Mouse (Mus musculus): ENCODE measurements around the gene Bbs7. TPM values are rescaled to one million over a fixed set of nuclear protein-coding genes. Genes with fewer than 3 reads are reported as not detected.
A peak's percentile ranks its signal among the peaks of the same experiment; 100 is the strongest.
"Not testable (repeated sequence)": the region's sequence is repeated elsewhere in the genome, so short reads cannot be mapped to it uniquely, and the experiment has no call there.

Gene Bbs7
- polyA plus RNA-seq, 1 experiment from 2014 or later: 9.9 TPM

- no peak for ATAC-seq (replicated peaks; ENCODE audit: low FRiP score)
- Histone ChIP-seq H3K9ac (ENCODE audit: low read depth, low read length) (no peak overlapping the region), H3K4me1 (replicated peaks; ENCODE audit: control insufficient read depth, insufficient read depth, low read length) (no peaks in the 10 kb centered on the region; the same call in 1 of the 2 replicates), H3K36me3 (ENCODE audit: control insufficient read depth, insufficient read depth, low read length) (no peaks in the 10 kb centered on the region), H3K4me3 (ENCODE audit: low read depth, low read length) (no peak overlapping the region), H3K27ac (ENCODE audit: low read depth, low read length) (no peak overlapping the region), H3K27me3 (replicated peaks; ENCODE audit: control insufficient read depth, insufficient read depth, low read length) (no peaks in the 10 kb centered on the region), H3K9me3 (ENCODE audit: control insufficient read depth, low read length) (no peaks in the 10 kb centered on the region), H3K4me2 (no peak overlapping the region)
- no peak for DNase-seq (ENCODE audit: low spot score)
- 76% methylated on average over 5 of the region's 5 CpGs for WGBS
Measured at GRCm38 (mm10) chr3:36613908-36614255, 605 bp upstream of the Bbs7 start.

DNA sequence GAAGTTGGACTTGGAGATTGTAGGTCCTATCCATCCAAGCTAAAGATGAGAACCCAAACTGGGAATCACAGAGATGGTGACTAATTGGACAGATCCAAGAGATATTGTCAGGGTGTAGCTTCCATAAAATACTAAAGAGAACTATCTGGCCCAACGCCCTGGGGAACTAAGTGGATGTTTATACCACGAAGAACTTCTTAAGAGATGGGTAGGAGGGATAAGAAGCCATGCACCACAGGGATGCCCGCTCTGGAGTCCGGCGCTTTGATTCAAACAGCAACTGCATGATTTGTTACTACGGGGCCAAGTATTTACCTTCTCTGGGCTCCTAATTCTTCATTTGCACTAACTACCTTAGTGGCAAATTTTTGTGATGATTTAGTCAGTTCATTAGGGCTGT lies 590 bp downstream of the Bbs7 start:
- Histone ChIP-seq H3K4me1 (replicated peaks; ENCODE audit: control insufficient read depth, insufficient read depth, low read length) (no peaks in the 10 kb centered on the region; the same call in 1 of the 2 replicates), H3K4me2 (peak overlapping the region; percentile 85), H3K27me3 (replicated peaks; ENCODE audit: control insufficient read depth, insufficient read depth, low read length) (no peaks in the 10 kb centered on the region), H3K9me3 (ENCODE audit: control insufficient read depth, low read length) (no peaks in the 10 kb centered on the region), H3K4me3 (ENCODE audit: low read depth, low read length) (peak overlapping the region; percentile 69), H3K36me3 (ENCODE audit: control insufficient read depth, insufficient read depth, low read length) (no peaks in the 10 kb centered on the region), H3K9ac (ENCODE audit: low read depth, low read length) (peak overlapping the region; percentile 71), H3K27ac (ENCODE audit: low read depth, low read length) (no peak overlapping the region)
- DNase-seq (ENCODE audit: low spot score) (no peak), ATAC-seq (replicated peaks; ENCODE audit: low FRiP score) (peak; percentile 33)
- whole genome bisulfite sequencing: 17% methylated on average over 6 of the region's 6 CpGs

DNA sequence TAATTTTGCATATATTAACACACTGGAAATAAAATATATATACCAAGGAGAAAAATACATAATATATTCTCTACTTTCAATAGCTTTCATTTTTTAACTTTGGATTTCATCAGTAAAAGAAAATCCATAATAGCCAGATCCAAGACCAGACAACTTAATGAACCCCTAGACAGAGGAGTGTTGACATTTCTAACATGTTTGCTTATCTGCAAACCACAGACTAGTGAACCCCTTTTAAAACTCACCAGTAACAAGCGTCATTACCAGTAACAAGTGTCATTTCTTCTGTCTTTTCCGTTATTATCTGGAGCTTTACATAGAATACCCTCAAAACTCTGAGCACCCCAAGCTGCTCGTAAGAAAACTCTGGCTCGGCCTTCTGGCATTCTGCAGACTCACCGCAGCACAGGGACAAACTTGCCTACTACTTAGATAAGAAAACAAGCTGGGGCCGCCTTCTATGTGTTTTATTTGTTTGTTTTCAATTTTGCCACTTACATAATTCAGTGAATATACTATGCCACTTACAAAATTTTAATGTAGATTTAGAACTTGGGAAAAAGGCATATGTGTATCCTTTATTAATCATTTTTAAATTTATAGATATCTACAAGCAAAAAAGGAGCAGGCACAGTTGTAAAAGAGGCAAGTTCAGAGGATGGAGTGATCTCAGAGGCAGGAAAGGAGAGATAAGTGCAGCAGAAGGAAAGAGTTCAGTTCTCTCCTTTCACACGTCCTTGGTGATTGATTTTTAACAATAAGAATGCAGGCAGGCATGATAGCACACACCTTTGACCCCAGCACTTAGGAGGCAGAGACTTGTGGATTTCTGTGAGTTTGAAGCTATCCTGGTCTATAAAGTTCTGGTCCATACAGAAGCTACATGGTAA lies 7.1 kb downstream of the Bbs7 start:
- H3K4me1 ChIP-seq (replicated peaks; ENCODE audit: control insufficient read depth, insufficient read depth, low read length): no peaks in the 10 kb centered on the region
- WGBS: 31% methylated on average over 7 of the region's 7 CpGs
- peak overlapping the region; percentile 37 for H3K4me2 ChIP-seq

DNA sequence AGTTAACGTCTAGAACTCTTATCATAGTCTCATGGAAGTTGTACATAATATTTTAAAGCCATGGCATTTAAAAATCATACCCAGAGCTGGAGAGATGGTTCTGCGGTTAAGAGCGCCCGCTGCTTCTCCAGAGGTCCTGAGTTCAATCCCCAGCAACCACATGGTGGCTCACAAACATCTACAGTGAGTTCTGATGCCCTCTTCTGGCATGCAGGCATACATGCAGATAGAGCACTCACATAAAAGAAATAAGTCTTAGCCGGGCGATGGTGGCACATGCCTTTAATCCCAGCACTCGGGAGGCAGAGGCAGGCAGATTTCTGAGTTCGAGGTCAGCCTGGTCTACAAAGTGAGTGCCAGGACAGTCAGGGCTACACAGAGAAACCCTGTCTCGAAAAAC lies 13.5 kb downstream of the Bbs7 start:
- not testable (repeated sequence) for H3K9ac ChIP-seq (ENCODE audit: low read depth, low read length); H3K4me3 ChIP-seq (ENCODE audit: low read depth, low read length); H3K9me3 ChIP-seq (ENCODE audit: control insufficient read depth, low read length); DNase-seq (ENCODE audit: low spot score); ATAC-seq (replicated peaks; ENCODE audit: low FRiP score); H3K4me2 ChIP-seq; H3K27ac ChIP-seq (ENCODE audit: low read depth, low read length); H3K36me3 ChIP-seq (ENCODE audit: control insufficient read depth, insufficient read depth, low read length); H3K4me1 ChIP-seq (replicated peaks; ENCODE audit: control insufficient read depth, insufficient read depth, low read length); H3K27me3 ChIP-seq (replicated peaks; ENCODE audit: control insufficient read depth, insufficient read depth, low read length)
- WGBS: 71% methylated on average over 8 of the region's 9 CpGs

More for the DNA sequence above, 7.1 kb downstream of the Bbs7 start:
- Histone ChIP-seq H3K27ac (ENCODE audit: low read depth, low read length) (peak overlapping the region; percentile 58), H3K9me3 (ENCODE audit: control insufficient read depth, low read length) (no peaks in the 10 kb centered on the region), H3K27me3 (replicated peaks; ENCODE audit: control insufficient read depth, insufficient read depth, low read length) (no peaks in the 10 kb centered on the region), H3K4me3 (ENCODE audit: low read depth, low read length) (no peak overlapping the region), H3K9ac (ENCODE audit: low read depth, low read length) (no peak overlapping the region), H3K36me3 (ENCODE audit: control insufficient read depth, insufficient read depth, low read length) (no peaks in the 10 kb centered on the region)
- ATAC-seq (replicated peaks; ENCODE audit: low FRiP score) (peak; percentile 90), DNase-seq (ENCODE audit: low spot score) (no peak)

GRCm38 (mm10) chr3:36598811-36599210 lies 14.5 kb downstream of the Bbs7 start:
- Histone ChIP-seq H3K4me3 (ENCODE audit: low read depth, low read length) (no peak overlapping the region), H3K9ac (ENCODE audit: low read depth, low read length) (no peak overlapping the region), H3K9me3 (ENCODE audit: control insufficient read depth, low read length) (no peaks in the 10 kb centered on the region), H3K36me3 (ENCODE audit: control insufficient read depth, insufficient read depth, low read length) (no peaks in the 10 kb centered on the region), H3K27me3 (replicated peaks; ENCODE audit: control insufficient read depth, insufficient read depth, low read length) (no peaks in the 10 kb centered on the region), H3K4me1 (replicated peaks; ENCODE audit: control insufficient read depth, insufficient read depth, low read length) (no peaks in the 10 kb centered on the region), H3K4me2 (no peak overlapping the region), H3K27ac (ENCODE audit: low read depth, low read length) (no peak overlapping the region)
- 78% methylated on average over 3 of the region's 3 CpGs for WGBS
- no peak for DNase-seq (ENCODE audit: low spot score)
- ATAC-seq (replicated peaks; ENCODE audit: low FRiP score): no peak

DNA sequence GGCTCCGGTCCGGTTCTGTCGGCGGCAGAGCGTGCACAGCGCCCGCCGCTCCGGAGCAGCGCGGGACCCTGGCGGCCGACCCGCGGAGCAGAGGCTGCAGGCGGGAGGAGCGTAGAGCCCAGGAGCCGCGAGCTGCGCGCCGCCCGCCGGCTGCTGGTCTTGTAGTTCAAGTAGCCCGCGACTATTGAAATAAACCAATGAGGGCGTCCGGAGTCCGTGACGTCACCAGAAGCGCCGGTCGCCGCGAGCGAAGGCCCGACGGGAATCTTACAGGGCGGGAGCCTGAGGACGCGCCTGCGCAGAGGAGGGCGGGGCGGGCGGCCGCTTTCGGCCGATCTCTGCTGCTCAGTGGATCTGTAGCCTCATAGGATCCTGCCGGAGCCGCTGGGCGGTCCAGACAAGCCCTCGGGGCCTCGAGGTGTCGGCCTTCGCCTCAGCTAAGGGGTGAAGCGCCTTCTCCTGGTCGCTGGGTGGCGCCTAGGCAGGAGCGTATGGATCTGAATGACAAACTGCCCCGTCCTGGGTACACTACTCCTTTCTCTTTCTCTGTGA lies 41.4 kb downstream of the Bbs7 start, which contains the start of gene Ccna2:
TSS of gene Ccna2 (minus strand) at position 324 of the 552 bp plus-strand sequence.
- ATAC-seq (replicated peaks; ENCODE audit: low FRiP score) (peak; percentile 98), DNase-seq (ENCODE audit: low spot score) (peak; percentile 97)
- peak within 1 kb of the TSS; percentile 92 for H3K27ac ChIP-seq (ENCODE audit: low read depth, low read length)
- no peaks in the 10 kb centered on the region for H3K27me3 ChIP-seq (replicated peaks; ENCODE audit: control insufficient read depth, insufficient read depth, low read length)
- H3K4me2 ChIP-seq: peak within 1 kb of the TSS; percentile 89
- H3K9ac ChIP-seq (ENCODE audit: low read depth, low read length): peak within 1 kb of the TSS; percentile 99
- peaks cover 20% of the 10 kb centered on the region for H3K36me3 ChIP-seq (ENCODE audit: control insufficient read depth, insufficient read depth, low read length)
- peak within 1 kb of the TSS; percentile 98 for H3K4me3 ChIP-seq (ENCODE audit: low read depth, low read length)
- H3K9me3 ChIP-seq (ENCODE audit: control insufficient read depth, low read length): no peaks in the 10 kb centered on the region
- peaks cover 11% of the 10 kb centered on the region; the same call in 1 of the 2 replicates for H3K4me1 ChIP-seq (replicated peaks; ENCODE audit: control insufficient read depth, insufficient read depth, low read length)
- WGBS: under 1% methylated on average over 60 of the region's 60 CpGs

GRCm38 (mm10) chr3:36571361-36571826 lies 41.9 kb downstream of the Bbs7 start:
- peak overlapping the region; percentile 98 for H3K4me3 ChIP-seq (ENCODE audit: low read depth, low read length)
- H3K4me1 ChIP-seq (replicated peaks; ENCODE audit: control insufficient read depth, insufficient read depth, low read length): peaks cover 11% of the 10 kb centered on the region; the same call in 1 of the 2 replicates
- H3K36me3 ChIP-seq (ENCODE audit: control insufficient read depth, insufficient read depth, low read length): peaks cover 25% of the 10 kb centered on the region
- H3K9me3 ChIP-seq (ENCODE audit: control insufficient read depth, low read length): no peaks in the 10 kb centered on the region
- DNase-seq (ENCODE audit: low spot score) (no peak), ATAC-seq (replicated peaks; ENCODE audit: low FRiP score) (peak; percentile 17)
- no peaks in the 10 kb centered on the region for H3K27me3 ChIP-seq (replicated peaks; ENCODE audit: control insufficient read depth, insufficient read depth, low read length)
- under 1% methylated on average over 46 of the region's 46 CpGs for WGBS
- peak overlapping the region; percentile 99 for H3K9ac ChIP-seq (ENCODE audit: low read depth, low read length)
- peak overlapping the region; percentile 89 for H3K4me2 ChIP-seq
- peak overlapping the region; percentile 92 for H3K27ac ChIP-seq (ENCODE audit: low read depth, low read length)

GRCm38 (mm10) chr3:36569836-36570235 lies 43.4 kb downstream of the Bbs7 start:
- no peaks in the 10 kb centered on the region for H3K9me3 ChIP-seq (ENCODE audit: control insufficient read depth, low read length)
- DNase-seq (ENCODE audit: low spot score) (no peak), ATAC-seq (replicated peaks; ENCODE audit: low FRiP score) (peak; percentile 71)
- 53% methylated on average over 5 of the region's 5 CpGs for WGBS
- H3K9ac ChIP-seq (ENCODE audit: low read depth, low read length): peak overlapping the region; percentile 99; the same call in 1 of the 2 replicates
- peaks cover 11% of the 10 kb centered on the region; the same call in 1 of the 2 replicates for H3K4me1 ChIP-seq (replicated peaks; ENCODE audit: control insufficient read depth, insufficient read depth, low read length)
- peak overlapping the region; percentile 62 for H3K27ac ChIP-seq (ENCODE audit: low read depth, low read length)
- H3K4me3 ChIP-seq (ENCODE audit: low read depth, low read length): peak overlapping the region; percentile 98
- H3K36me3 ChIP-seq (ENCODE audit: control insufficient read depth, insufficient read depth, low read length): peaks cover 32% of the 10 kb centered on the region
- H3K4me2 ChIP-seq: peak overlapping the region; percentile 89
- no peaks in the 10 kb centered on the region for H3K27me3 ChIP-seq (replicated peaks; ENCODE audit: control insufficient read depth, insufficient read depth, low read length)
